Mouse (Mus musculus): ENCODE measurements around the gene Ttll5.

Ttll5 gene

DNA sequence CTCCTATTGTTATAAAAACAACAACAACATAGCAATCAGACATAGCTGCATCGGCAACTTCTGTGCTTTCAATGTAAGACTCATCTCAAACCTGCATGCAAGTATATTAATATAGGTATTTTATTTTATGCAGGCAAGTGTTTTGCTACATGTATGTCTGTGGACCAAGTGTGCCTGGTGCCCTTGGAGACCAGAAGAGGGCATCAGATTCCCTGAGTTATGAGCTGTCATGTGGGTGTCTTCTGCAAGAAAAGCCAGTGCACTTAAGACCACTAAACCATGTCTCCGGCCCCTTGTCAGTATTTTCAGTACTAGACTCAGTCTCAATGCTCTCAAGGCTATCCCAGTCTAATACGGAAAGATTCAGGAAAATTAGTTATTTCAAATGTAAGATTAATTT is 106.3 kb downstream of the Ttll5 start:
- DNase-seq: no peak

GRCm38 (mm10) chr12:85933241-85933640 is 108.8 kb downstream of the Ttll5 start:
- no peak for DNase-seq

DNA sequence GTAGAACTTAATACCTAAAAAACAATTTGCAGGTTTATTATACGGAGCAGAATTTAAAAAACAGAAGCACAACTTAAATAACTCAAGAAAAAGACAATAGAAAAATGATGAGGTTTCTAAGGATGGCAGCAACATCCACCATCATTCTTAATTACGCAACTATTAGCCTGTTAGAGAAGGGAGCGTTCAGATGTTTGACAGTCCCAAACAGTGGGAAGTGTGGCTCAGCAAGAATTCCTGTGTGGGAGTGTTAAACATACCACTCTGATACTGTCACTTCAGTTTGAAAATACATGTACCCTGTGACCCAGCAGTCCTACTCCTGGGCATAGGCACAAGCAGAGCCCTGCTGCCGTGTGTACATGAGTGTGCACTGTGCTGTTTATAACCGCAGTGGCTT is 112.9 kb downstream of the Ttll5 start:
- DNase-seq: no peak

- no peak for DNase-seq
Measured at GRCm38 (mm10) chr12:85943456-85943855, 119.0 kb downstream of the Ttll5 start.

DNA sequence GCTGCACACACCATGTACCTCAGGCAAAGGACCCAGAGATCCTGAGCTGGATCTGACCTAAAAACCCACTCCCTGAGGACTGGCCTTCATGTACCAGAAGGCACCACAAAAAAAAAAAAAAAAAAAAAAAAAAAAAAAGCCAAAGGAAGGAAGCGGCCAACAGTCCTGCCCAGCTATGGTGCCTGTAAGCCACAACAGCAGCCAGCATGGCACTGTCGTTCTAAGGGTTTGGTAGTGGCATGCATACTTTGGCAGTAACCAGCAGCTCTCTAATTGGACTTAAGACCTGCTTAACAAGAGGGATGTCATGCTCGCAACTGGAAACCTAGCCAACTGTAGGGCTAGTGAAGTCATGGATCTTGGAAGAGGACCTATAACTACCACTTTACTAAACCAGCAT is 120.0 kb downstream of the Ttll5 start:
- no peak for DNase-seq

DNA sequence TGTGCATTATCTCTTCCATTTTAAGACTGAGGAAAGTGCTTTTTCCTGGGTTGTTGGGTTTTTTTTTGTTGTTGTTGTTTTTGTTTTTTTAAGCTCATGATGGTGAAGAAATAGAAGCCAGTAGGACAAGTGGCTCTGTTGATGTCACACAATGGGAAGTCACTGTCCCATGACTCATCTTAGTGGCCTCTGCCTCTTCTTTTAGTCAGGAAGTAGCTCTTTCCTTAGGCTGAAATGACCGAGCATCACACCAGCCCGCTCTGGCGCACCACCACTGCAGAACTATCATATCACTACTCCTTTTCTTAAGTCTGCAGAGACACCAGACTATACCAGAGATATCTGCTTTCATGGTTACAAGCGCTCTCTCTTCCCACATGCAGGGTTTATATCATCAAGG is 122.7 kb downstream of the Ttll5 start:
- no peak for DNase-seq

DNA sequence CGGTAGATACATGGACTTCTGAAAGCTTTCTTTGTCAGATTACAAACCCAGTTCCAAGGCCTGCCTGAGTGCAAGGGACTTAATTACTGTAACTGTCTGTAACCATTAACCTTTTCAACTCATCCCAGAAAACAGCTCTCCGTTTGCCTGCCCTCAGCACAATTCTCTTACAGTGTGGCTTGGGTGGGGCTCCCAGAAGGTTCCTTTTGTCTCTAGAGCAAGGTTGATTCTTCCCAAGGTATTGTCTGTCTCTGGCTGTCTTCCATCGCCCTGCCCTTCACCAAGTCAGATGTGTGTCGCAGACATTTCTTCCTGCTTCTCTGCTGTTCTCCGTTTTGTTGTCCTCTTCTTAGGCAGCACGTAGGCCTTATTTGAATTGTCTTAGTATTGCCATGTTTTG is 125.2 kb downstream of the Ttll5 start:
- no peak for DNase-seq

- DNase-seq: no peak
Measured at GRCm38 (mm10) chr12:85950371-85950770, 125.9 kb downstream of the Ttll5 start.

- DNase-seq: no peak
Measured at GRCm38 (mm10) chr12:85951036-85951435, 126.6 kb downstream of the Ttll5 start.

DNA sequence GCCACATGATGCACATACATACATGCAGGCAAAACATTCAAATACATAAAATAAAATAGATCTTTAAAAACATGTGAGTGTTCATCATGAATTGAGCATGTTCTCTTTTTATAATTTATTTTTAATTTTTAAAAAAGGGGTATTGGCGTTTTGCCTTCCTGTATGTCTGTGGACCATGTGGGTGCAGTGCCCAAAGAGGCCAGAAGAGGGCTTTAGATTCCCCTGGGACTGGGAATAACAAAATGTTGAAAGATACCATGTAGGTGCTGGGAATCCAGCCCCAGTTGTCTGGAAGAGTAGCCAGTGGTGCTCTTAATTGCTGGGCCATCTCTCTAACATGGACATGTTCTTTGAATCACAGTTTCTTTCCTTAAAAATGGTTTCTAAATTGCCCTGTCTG is 127.4 kb downstream of the Ttll5 start:
- peak; percentile 27 for DNase-seq

- no peak for DNase-seq
Measured at GRCm38 (mm10) chr12:85952349-85952748, 127.9 kb downstream of the Ttll5 start.

GRCm38 (mm10) chr12:85954167-85954566 is 129.7 kb downstream of the Ttll5 start:
- no peak for DNase-seq

GRCm38 (mm10) chr12:85955062-85955461 is 130.6 kb downstream of the Ttll5 start:
- no peak for DNase-seq

GRCm38 (mm10) chr12:85955690-85956089 is 131.2 kb downstream of the Ttll5 start:
- no peak for DNase-seq

- DNase-seq: peak; percentile 56
Measured at GRCm38 (mm10) chr12:85956251-85956650, 131.8 kb downstream of the Ttll5 start.

DNA sequence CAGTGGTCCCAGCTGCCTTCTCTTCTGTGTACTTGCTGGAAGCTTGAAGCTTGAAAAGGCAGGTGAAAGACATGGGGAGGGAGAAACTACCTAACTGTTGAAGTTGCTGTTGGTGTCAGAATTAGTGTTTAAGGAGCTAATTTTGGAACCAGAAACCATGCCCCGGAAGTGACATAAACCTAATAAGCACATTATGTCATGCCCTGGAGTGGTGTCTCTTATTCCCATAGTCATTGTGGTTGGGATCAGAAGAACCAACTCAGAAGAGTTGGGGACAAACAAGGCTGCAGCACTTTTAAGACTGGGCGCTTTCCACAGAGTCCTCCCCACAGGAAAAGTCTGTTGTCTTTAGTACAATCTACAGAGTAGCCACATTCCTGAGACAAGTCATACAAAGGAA is 134.0 kb downstream of the Ttll5 start:
- no peak for DNase-seq

DNA sequence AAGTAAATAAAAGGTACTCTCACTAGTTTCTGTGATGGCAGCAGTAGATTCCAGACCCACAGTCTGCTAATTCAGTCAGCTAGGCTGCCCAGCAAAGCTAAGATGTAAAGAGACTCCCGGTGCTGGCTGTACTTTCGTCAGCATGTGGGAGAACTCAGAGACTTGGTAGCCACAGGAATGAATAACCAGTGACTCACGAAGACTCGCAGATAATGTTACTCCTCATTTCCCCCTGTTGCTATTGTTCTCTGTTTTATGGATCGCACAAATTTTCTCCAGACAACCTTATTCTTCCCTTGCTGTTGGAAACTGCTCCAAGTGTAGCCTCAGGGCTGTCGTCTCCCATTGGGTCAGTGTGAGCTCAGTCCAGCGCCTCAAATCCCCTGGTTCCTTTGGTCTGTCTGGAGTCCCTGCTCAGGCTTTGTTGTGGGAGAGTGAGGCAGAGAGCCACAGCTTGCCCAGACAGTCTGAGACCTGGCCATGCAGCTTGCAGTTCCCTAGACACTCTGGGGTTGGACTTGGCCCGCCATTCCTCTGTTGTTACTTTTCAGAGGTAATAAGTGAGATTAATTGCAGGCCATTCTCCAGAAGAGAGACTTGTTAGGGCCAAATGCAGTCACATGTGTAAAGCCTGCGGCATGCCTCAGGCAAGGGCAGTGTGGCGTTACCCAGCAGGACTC is 135.5 kb downstream of the Ttll5 start:
- no peak for DNase-seq

GRCm38 (mm10) chr12:85960699-85961098 is 136.2 kb downstream of the Ttll5 start:
- no peak for DNase-seq

GRCm38 (mm10) chr12:85963160-85963559 is 138.7 kb downstream of the Ttll5 start:
- no peak for DNase-seq

GRCm38 (mm10) chr12:85963699-85964098 is 139.2 kb downstream of the Ttll5 start:
- no peak for DNase-seq

- DNase-seq: no peak
Measured at GRCm38 (mm10) chr12:85964436-85964835, 140.0 kb downstream of the Ttll5 start.

- no peak for DNase-seq
Measured at GRCm38 (mm10) chr12:85967812-85968211, 143.4 kb downstream of the Ttll5 start.

GRCm38 (mm10) chr12:85968409-85968808 is 143.9 kb downstream of the Ttll5 start:
- no peak for DNase-seq

- no peak for DNase-seq
Measured at GRCm38 (mm10) chr12:85969571-85969970, 145.1 kb downstream of the Ttll5 start.

- no peak for DNase-seq
Measured at GRCm38 (mm10) chr12:85970191-85970590, 145.7 kb downstream of the Ttll5 start.

Measured in right cerebral cortex, postnatal 14 days (tissue).